Mouse (Mus musculus): ENCODE data around the gene Rap1gap.

Rap1gap gene

DNA sequence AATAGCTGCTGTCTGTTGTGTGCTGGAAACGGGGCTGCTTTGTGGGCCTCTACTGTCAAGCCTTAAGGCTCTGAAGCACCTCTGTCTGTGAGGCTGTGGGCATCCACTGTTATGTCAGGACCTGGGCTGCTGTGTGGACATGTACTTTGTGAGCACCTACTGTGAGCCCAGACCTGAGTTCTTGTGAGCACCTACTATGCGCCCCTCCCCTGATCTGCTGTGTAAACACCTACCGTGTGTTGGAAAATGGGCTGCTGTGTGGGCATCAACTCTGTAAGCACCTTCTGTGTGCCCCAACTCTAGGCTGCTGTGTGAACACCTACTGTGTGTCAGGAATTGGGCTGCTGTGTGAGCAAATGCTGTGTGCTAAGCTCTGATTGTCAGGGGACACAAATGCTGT is 57.7 kb downstream of the Rap1gap start:
- CTCF ChIA-PET = no interaction called here

- CTCF ChIA-PET = no interaction called here
Measured at GRCm38 (mm10) chr4:137722692-137723427, 58.3 kb downstream of the Rap1gap start.

- CTCF ChIA-PET = no interaction called here
Measured at GRCm38 (mm10) chr4:137723527-137723926, 59.0 kb downstream of the Rap1gap start.

DNA sequence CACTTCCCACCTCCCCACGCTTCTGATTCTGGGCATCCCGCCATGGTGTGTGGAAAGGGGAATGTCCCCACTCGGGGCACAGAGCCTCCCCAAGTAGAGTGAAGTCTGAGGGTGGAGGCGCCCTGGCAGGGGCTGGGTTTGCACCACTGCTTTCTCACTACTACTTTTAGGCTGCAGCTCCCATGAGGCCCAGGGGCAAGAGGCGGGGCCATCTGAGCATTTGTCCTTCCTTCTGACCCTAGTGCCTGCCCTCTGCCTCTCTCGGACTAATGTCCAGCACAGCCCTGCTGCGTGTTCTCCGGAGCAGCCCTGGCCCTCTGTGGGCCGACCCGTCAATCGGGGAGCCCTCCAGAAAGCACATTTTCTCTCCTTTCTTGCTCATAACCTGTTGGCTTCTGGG is 59.7 kb downstream of the Rap1gap start:
- CTCF ChIA-PET = no interaction called here

DNA sequence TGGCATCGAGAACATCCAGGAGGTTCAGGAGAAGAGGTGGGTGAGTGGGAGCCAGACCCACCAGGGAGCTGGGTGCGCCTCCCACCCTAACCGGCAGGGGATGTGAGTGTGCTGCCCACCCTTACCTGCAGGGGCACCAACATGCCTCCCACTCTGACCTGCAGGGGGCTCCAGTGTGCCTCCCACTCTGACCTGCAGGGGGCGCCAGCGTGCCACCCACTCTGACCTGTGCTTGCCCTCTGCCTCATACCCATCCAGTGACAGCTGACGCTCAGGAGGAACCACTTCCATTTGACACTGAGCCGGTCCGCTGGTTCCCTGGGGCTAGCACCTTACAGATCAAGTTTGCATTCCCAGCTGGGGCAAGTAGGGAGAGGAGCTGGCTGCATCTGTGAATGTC is 60.2 kb downstream of the Rap1gap start:
- CTCF ChIA-PET = interaction anchor here (0.6 to 0.7 kb wide), 2 partner anchors 75 to 413 kb away, joined by 3 read pairs; no protein-coding TSS in a partner anchor

DNA sequence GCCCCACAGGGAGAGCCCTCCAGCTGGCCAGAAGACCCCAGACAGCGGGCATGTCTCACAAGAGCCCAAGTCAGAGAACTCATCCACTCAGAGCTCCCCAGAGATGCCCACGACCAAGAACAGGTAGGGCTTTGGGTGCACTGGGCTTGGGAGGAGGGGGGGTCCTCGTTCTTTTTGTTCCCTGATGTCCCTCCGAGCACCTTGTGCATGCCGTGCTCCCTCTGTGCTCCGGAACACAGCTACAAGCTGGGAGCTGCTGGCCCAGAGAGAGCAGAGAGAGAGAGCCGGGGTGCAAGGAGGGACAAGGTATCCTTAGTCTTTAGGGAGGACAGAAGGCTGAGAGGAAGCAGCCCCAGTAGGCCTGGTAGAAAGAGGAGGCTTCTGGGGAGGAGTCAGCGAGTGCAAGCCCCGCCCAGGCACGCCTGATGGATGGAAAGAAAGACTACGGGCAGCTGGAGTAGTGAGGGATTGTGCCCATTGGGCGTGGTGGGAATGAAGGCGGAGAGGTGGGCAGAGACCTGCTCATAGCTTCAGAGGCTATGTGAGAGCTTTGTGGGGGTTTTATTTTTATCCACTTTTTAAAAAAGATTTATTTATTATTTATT is 61.1 kb downstream of the Rap1gap start:
- CTCF ChIA-PET = interaction anchor here (0.6 kb wide), 1 partner anchor 412 kb away, joined by 3 read pairs; no protein-coding TSS in a partner anchor

DNA sequence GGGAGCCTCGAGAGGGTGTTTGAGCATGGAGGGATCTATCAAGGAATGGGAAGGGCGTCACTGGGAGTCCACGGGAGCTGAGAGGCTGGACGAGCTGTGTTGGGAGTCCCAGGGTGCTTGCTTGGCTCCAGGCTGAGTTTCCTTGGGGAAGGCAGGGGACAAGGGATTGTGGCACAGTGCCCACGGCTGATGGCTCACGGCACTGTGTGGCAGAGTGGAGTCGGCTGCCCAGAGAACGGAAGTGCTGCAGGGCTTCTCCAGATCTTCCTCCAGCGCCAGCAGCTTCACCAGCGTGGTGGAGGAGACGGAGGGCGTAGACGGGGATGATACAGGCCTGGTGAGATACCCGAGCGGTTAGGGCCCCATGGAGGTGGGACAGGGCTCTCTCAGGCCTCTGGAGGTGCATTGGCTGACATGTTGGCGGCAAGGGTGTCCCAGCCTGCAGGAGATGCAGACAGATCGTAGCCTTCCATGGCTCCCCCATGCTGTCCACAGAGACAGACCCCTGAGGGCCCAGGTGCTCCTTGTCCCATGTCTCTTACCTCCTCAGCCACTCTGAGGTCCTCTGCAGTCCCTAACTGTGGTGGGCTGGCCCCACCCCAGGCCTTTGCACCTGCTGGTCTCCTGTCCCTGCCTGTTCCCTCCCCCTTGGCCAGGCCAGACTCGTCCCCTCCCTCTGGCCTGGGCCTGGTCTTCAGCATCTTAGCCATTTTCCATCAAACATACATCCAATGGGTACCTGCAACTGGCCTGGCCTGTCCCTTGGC is 62.4 kb downstream of the Rap1gap start:
- CTCF ChIA-PET = no interaction called here

GRCm38 (mm10) chr4:137727506-137728187 is 63.1 kb downstream of the Rap1gap start:
- CTCF ChIA-PET = interaction anchor here (0.8 kb wide), 1 partner anchor 24 kb away, joined by 3 read pairs; no protein-coding TSS in a partner anchor

DNA sequence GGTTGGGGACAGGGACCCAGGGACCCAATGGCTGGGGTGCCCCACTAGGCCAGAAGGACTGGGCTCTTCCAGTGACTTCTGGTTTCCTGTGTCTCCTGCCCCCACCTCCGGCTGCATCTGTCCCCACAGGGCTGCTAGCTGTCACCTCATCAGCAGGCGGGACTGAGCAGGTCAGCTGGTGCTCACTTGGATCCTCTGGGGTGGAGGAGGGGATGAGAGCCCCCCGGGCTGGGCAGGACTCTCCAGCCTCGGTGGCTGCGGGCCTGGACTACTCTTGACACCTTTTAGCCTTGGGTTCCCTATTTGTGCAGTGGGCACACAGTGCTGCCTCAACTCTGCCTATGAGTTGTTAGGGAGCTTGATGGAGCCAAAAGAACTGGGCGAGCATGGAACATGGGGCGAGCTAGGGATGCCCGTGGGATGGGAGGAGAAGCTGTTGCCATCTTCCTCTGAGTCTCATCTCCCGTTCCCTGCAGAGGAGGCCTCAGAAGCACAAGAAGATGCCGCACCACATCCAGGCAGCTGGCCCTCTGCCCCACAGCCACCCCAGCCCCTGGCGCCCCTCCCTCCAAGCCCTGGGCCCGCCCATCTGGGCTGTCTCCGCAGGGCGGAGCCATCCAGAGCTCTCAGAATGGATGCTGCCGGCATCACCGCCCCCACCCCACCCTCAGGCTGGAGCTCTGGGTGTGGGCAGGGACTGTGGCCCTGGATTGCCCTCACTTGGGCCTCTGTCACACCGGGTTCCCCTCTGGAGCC is 64.1 kb downstream of the Rap1gap start:
- CTCF ChIA-PET = interaction anchor here (0.8 kb wide), 1 partner anchor 23 kb away, joined by 3 read pairs; no protein-coding TSS in a partner anchor

DNA sequence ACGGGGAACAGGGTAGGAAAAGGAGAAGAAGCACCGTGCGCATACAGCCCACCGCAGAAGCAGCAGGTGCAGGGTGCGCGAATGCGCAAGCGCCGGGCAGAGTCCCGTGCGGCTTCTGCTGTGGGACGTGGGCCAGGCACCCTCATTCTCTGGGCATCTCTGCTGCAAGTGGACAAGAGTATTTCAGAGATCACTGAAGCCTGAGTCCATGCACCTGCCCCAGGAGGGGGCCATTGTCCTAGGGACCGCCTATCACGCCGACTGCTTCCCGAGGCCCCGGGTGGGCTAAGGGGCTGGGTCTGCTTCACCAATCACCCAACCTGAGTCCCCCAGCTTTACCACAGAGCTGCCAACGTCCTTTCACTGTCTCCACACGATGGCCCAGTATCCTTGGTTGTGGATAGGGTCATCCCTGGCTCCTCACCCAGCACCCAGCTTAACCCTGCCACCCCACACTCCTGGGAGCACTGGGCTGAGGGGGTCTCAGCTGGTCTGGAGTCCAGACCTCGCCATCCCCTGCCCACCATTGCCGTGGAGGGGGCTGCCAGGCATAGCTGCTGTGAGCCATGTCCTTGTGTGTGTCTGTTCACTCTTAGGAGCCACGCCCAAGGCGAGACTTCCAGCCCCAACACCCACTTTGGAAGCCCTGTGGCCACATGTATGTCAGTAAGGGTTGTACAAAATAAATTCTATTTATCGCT is 64.8 kb downstream of the Rap1gap start:
- CTCF ChIA-PET = interaction anchor here (0.6 to 1.3 kb wide), 2 partner anchors 9 to 36 kb away, joined by 3 read pairs; no protein-coding TSS in a partner anchor

DNA sequence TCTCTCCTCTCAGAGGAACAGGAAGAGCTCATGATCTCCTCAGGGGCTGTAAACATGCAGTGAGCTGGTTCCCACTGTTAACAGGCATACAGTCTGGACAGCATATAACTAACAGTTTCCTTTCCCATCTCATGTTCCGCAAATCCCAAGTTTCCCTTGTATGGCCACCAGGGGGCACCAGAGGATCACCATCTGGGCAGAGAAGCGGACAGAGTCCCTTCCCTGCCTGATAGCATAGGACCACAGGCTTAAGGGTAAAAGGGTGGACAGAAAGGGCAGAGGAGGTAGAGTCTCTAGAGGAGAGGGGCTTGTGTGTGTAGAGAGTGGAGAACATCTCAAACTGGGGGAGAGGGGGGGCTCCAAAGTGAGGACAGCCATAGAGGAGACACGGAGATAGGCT is 65.6 kb downstream of the Rap1gap start:
- CTCF ChIA-PET = interaction anchor here (1.3 kb wide), 1 partner anchor 10 kb away, joined by 3 read pairs; no protein-coding TSS in a partner anchor

GRCm38 (mm10) chr4:137730757-137731156 is 66.2 kb downstream of the Rap1gap start:
- CTCF ChIA-PET = no interaction called here

DNA sequence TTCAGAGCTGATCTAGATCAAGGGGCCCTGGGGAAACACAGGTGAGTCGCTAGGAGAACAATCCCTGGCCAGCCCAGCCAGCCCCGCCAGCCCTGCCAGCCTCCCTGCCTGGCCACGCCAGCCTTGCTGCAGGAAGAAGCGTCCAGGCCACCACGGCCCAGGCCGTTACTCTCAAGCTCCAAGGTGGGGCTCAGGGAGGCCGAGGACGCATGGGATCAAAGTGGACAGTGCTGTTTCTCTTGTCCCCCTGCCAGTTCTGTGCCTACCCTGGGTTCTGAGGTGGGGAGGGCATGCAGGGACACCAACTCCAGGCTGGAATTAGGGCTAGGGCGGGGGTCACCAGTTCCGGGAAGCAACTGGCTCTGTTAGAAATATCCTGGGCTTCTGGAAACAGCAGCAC is 67.4 kb downstream of the Rap1gap start:
- CTCF ChIA-PET = no interaction called here

- CTCF ChIA-PET = no interaction called here
Measured at GRCm38 (mm10) chr4:137732361-137732760, 67.8 kb downstream of the Rap1gap start.

- CTCF ChIA-PET = no interaction called here
Measured at GRCm38 (mm10) chr4:137732962-137733361, 68.4 kb downstream of the Rap1gap start.

DNA sequence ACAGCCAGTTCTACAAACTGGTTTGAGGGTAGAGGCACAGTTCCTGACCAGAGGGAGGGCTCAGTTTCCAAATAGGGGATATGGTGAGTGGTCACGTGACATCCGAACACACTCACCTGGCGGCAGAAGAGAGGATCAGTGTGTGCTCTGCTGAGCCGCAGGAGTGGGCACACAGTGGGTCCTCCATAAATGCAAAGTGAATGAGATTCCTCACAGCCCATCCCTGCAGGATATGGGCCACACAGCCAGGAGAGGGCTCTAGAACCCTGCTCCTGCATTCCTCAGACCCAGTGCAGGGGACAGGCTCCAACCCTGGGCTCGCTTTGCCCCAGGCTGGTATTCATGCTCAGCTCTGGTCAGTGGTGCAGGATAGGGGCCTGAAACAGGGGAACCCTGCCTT is 68.9 kb downstream of the Rap1gap start:
- CTCF ChIA-PET = no interaction called here

GRCm38 (mm10) chr4:137736220-137736701 is 71.7 kb downstream of the Rap1gap start:
- CTCF ChIA-PET = interaction anchor here (0.7 kb wide), 2 partner anchors 110 to 153 kb away, joined by 3 to 10 read pairs; no protein-coding TSS in a partner anchor

GRCm38 (mm10) chr4:137737760-137738159 is 73.2 kb downstream of the Rap1gap start:
- CTCF ChIA-PET = no interaction called here

GRCm38 (mm10) chr4:137739151-137739923 is 74.8 kb downstream of the Rap1gap start:
- CTCF ChIA-PET = interaction anchor here (1.0 kb wide), 1 partner anchor 9 kb away, joined by 3 read pairs; no protein-coding TSS in a partner anchor

Data from spleen, embryonic (tissue).